Mouse (Mus musculus) adrenal gland, postnatal 25 days (tissue): ENCODE measurements around the gene Pga5. TPM values are rescaled to one million over a fixed set of nuclear protein-coding genes. Genes with fewer than 3 reads are reported as not detected.
A peak's percentile ranks its signal among the peaks of the same experiment; 100 is the strongest.

Experiments
- DNase-seq: peaks from one replicate; pipeline ENCODE4 v3.0.0; 2021; ENCODE audit warnings: mixed read lengths
- total RNA-seq: library from RNA; stranded (reverse); gene quantifications from 2 replicates; pipeline ENCODE4 v1.2.3, GENCODE M21; 2021

The Pga5 gene
- total RNA-seq, 1 experiment from 2014 or later = not detected

DNA sequence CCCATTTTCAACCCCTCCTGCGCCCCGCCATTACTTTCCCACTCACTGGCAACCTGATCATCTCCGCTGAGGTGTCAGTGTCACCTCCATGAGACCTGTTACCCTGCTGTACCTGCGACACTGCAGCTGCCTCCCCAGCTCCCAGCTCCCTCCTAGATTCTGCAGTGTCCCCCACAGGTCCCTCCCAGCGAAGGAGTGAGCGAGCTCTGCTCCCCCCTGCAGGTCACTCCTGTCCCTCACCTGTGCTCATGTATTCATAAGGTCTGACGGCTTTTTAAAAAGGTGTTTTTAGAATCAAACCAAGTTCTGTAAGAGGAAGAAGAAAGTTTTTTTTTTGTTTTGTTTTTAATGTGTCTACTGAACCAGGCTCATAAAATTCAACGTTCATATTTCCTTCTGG is 24.3 kb upstream of the Pga5 start:
- no peak for DNase-seq

- no peak for DNase-seq
Observed at GRCm38 (mm10) chr19:10701013-10701726, 23.3 kb upstream of the Pga5 start.

DNA sequence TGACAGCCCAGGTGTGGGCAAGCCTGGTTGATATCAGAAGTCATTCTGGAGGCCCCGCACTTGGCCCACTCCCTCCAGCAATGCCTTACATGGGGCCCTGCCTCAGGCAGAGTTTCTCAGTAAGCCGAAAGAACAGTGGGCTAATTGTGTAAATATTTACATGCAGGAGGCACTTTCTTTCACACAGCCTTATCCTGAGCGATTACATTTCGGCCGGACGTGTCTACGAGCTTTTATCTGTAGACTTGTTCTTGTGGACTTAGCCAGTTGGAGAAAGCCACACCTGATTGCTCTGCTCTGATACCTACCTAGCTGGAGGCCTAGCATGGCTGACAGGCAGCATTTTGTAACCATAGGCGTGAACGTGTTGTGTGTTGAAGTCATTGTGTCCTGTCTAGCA is 22.0 kb upstream of the Pga5 start:
- DNase-seq = no peak

GRCm38 (mm10) chr19:10698131-10698991 is 20.5 kb upstream of the Pga5 start:
- DNase-seq = no peak

GRCm38 (mm10) chr19:10695801-10696200 is 17.9 kb upstream of the Pga5 start:
- DNase-seq = no peak

GRCm38 (mm10) chr19:10693926-10694682 is 16.2 kb upstream of the Pga5 start:
- no peak for DNase-seq

- DNase-seq = no peak
Observed at GRCm38 (mm10) chr19:10692361-10692760, 14.5 kb upstream of the Pga5 start.

DNA sequence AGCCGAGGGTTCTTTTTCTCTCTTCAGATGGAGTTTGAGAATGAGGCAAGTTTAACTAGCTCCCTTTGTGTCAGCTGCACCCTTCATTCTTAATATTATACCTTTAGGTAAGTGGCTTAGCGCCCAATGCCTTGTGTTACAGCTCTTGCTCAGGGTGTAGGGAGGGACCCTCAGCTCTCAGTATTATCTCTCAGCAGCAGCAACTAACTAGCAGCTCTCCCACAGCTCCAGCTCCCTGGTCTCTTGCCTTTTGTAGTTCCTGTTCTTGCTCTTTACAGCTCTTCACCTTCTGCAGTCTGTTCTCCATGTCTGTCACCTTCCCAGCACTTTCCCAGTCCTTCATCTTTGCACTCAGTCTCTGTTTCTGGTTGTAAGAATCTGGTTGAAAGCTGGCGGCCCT is 13.8 kb upstream of the Pga5 start:
- no peak for DNase-seq

DNA sequence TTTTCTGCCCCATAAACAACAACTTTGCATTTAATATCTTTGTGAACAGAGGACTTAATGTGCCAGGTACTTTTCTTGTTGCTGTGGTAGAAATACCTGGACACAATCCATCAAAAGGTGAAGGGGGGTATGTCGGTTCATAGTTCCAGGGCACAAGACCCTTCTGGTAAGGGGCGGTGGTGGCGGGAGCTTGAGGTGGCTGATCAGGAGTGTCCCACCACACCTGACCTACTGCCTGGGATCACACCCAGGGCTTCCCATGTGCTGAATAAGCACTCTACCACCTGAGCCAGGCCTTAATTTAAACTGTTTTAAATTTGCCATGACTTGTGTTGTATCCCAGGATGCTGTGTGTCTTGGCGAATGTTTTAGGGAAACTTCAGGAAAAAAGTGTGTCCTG is 13.2 kb upstream of the Pga5 start:
- no peak for DNase-seq

- peak; percentile 42 for DNase-seq
Observed at GRCm38 (mm10) chr19:10690336-10690735, 12.5 kb upstream of the Pga5 start.

DNA sequence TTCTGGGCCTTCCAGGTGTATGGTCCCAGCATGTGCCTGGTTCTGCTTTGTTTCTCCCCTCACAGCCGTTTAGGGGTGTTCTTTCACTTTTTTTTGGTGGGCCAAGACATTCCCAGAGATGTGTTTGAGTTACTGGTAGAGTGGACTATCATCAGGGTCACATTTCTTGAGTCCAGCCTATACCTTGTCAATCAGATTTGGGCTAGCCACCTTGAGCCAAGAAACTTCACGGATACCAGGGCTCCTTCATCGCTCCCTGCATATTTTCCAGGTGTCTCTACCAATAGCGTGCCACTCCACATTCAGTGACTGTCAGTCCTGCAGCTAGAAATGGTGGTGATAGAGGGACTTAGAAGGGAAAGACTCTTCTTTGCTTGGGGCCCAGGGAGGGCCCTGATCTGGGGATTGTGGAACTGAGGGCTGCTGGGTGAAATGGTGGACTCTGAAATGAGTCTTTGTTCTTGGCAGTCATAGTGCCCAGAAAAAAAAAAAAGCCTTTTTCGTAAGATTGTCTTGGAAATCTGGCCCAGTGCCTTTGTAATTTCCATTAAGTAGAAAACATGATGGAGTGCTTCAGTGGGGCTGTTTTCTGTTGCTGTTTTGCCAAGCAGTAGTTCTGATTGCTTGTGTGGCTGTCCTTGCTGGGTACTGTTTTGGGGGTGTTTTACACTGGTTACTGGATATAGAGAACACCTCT is 11.7 kb upstream of the Pga5 start:
- DNase-seq = no peak

- peak; percentile 96 for DNase-seq
Observed at GRCm38 (mm10) chr19:10688537-10689352, 10.9 kb upstream of the Pga5 start, which contains the start of gene Vps37c. Gene Vps37c (plus strand): TSS chr19:10688735.

DNA sequence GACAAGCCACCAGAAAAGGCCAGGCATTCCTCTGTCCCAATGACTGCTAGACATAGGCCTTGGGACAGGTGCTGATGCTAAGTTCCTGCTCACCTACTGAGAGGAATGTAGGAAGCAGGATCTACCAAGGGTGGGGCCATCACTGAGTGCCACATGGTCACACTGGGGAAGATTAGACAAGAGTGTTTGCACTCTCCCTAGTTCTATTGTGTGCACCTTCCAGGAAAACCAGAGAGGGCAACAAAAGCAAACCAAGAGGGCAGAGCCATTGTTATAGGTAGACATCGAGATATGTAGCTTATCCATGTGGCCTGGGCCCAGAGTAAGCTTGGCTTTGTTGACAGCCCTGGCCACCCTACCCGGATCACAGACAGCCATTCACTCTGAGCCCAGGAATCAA is 7.9 kb upstream of the Pga5 start:
- DNase-seq = no peak

DNA sequence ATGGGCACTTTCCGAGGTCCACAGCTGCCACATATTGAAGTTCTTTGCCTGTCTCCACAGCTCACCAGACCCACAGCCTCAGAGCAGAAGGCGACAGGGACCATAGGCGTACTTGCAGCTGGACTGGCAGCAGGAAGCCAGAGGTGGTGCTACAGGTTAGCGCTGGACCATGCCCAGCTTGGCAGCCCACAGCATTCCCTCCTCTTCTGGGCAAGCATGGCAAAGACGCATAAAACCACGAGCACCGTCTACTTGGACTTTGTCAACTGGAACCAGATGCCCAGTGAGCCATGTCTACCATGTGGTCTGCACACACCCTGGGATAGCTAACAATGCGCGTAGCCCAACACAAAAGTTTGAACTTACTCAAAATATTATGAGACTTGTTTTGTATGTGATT is 7.2 kb upstream of the Pga5 start:
- DNase-seq = no peak

- DNase-seq = no peak
Observed at GRCm38 (mm10) chr19:10681571-10681970, 3.7 kb upstream of the Pga5 start.

- DNase-seq = no peak
Observed at GRCm38 (mm10) chr19:10678772-10679067, 849 bp upstream of the Pga5 start.

GRCm38 (mm10) chr19:10676656-10677055 is 1.2 kb downstream of the Pga5 start:
- no peak for DNase-seq

- DNase-seq = no peak
Observed at GRCm38 (mm10) chr19:10673275-10673674, 4.6 kb downstream of the Pga5 start.

- no peak for DNase-seq
Observed at GRCm38 (mm10) chr19:10671854-10672417, 5.9 kb downstream of the Pga5 start.

- DNase-seq = no peak
Observed at GRCm38 (mm10) chr19:10671319-10671718, 6.6 kb downstream of the Pga5 start.

GRCm38 (mm10) chr19:10665499-10665898 is 12.4 kb downstream of the Pga5 start:
- peak; percentile 66 for DNase-seq
